Mouse (Mus musculus): ENCODE measurements around the gene Gm42674.

Gm42674 gene

GRCm38 (mm10) chr3:90623435-90624071 is 21.8 kb downstream of the Gm42674 start:
- no peak for DNase-seq (ENCODE audit: low spot score in 2 of 2)

GRCm38 (mm10) chr3:90625496-90625895 is 23.8 kb downstream of the Gm42674 start:
- DNase-seq (ENCODE audit: low spot score in 2 of 2), result no peak

- DNase-seq (ENCODE audit: low spot score in 2 of 2), result no peak
Measured at GRCm38 (mm10) chr3:90626266-90627021, 24.7 kb downstream of the Gm42674 start.

GRCm38 (mm10) chr3:90627366-90627765 is 25.7 kb downstream of the Gm42674 start:
- no peak for DNase-seq (ENCODE audit: low spot score in 2 of 2)

- DNase-seq (ENCODE audit: low spot score in 2 of 2), result no peak
Measured at GRCm38 (mm10) chr3:90627807-90628206, 26.1 kb downstream of the Gm42674 start.

- DNase-seq (ENCODE audit: low spot score in 2 of 2), result no peak
Measured at GRCm38 (mm10) chr3:90629298-90629697, 27.6 kb downstream of the Gm42674 start.

GRCm38 (mm10) chr3:90631984-90632383 is 30.3 kb downstream of the Gm42674 start:
- DNase-seq (ENCODE audit: low spot score in 2 of 2), result no peak

GRCm38 (mm10) chr3:90638511-90639275 is 37.0 kb downstream of the Gm42674 start:
- DNase-seq (ENCODE audit: low spot score in 2 of 2), result no peak

- DNase-seq (ENCODE audit: low spot score in 2 of 2), result no peak
Measured at GRCm38 (mm10) chr3:90639511-90640154, 37.9 kb downstream of the Gm42674 start.

GRCm38 (mm10) chr3:90640981-90641380 is 39.3 kb downstream of the Gm42674 start:
- no peak for DNase-seq (ENCODE audit: low spot score in 2 of 2)

GRCm38 (mm10) chr3:90644220-90644619 is 42.5 kb downstream of the Gm42674 start:
- no peak for DNase-seq (ENCODE audit: low spot score in 2 of 2)

GRCm38 (mm10) chr3:90647291-90647690 is 45.6 kb downstream of the Gm42674 start:
- DNase-seq (ENCODE audit: low spot score in 2 of 2), result no peak

GRCm38 (mm10) chr3:90648981-90649380 is 47.3 kb downstream of the Gm42674 start:
- peak in 1 of 2 experiments; percentile 27 for DNase-seq (ENCODE audit: low spot score in 2 of 2)

GRCm38 (mm10) chr3:90649832-90650231 is 48.1 kb downstream of the Gm42674 start:
- no peak for DNase-seq (ENCODE audit: low spot score in 2 of 2)

GRCm38 (mm10) chr3:90652878-90653508 is 51.3 kb downstream of the Gm42674 start:
- DNase-seq (ENCODE audit: low spot score in 2 of 2), result peak; percentile 67 to 75

GRCm38 (mm10) chr3:90653717-90654116 is 52.0 kb downstream of the Gm42674 start, which contains the start of gene S100a7a:
Gene S100a7a, plus strand, starts transcription at chr3:90654017.
- no peak for DNase-seq (ENCODE audit: low spot score in 2 of 2)
